Mouse (Mus musculus): ENCODE data around the gene Olfr554. TPM values are rescaled to one million over a fixed set of nuclear protein-coding genes. Genes with fewer than 3 reads are reported as not detected.
"Not testable (repeated sequence)": the region's sequence is repeated elsewhere in the genome, so short reads cannot be mapped to it uniquely, and the experiment has no call there.

The Olfr554 gene
- not detected in 2 replicates for polyA plus RNA-seq (2015; fragmentation: Nextera tagmentation; extraction: Ambion mirVana)

DNA sequence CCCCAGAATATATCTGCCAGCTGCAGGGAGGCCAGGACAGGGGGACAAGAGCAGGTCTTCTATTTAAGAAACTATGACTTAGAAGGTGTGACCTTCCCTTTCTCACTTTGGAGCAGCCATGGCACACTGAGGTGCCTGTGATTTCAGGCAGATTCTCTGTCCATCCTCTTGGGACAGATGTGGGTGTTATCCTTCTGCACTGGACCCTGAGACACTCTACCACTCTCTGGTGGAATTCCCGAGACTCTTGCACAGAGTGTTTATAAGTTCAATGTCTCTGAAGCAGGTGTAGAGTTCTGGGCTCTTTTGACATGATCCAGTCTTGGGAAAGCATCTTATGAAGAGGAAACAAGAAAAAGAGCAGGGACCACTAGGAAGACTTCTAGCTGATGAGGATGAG is at the start of gene Olfr554:
Gene Olfr554 (plus strand): TSS at position 301 of the 400 bp plus-strand sequence.
- Histone ChIP-seq H3K27ac (ENCODE audit: low read length) (no peak within 1 kb of the TSS), H3K9ac (ENCODE audit: low read depth, low read length) (no peak within 1 kb of the TSS), H3K4me1 (ENCODE audit: control insufficient read depth, insufficient read depth, low read length) (no peaks in the 10 kb centered on the region), H3K4me2 (ENCODE audit: low read depth, low read length) (no peak within 1 kb of the TSS), H3K36me3 (ENCODE audit: control insufficient read depth, insufficient read depth, low read length) (no peaks in the 10 kb centered on the region), H3K9me3 (ENCODE audit: control insufficient read depth, low read length) (no peaks in the 10 kb centered on the region), H3K4me3 (ENCODE audit: low read length) (no peak within 1 kb of the TSS), H3K27me3 (replicated peaks; ENCODE audit: control insufficient read depth, insufficient read depth, low read length) (no peaks in the 10 kb centered on the region)
- 59% methylated on average over 1 of the region's 1 CpGs for WGBS
- no peak for ATAC-seq

DNA sequence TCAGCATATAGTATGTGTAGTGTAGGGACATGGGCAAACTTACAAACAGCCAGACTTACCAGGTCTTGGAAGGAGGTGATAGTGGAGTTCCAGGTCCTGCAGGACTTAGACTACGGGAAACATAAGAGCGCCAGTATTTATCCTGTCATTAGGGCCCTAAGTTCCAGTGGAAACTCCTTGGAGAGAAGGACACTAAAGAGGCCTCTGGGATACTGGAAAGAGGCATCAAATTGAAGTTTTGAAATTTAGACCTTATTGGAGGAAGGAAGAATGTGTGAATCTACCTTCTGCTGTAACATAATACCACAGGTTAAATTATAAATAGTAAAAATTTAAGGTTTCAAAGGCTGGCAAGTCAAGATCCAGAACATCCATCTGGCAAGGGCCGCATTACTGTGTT is 46.4 kb upstream of the Olfr554 start, which contains the start of gene Olfr551:
Gene Olfr551 (minus strand): TSS at position 101 of the 400 bp plus-strand sequence.
- Histone ChIP-seq H3K4me2 (ENCODE audit: low read depth, low read length) (no peak within 1 kb of the TSS), H3K9me3 (ENCODE audit: control insufficient read depth, low read length) (no peaks in the 10 kb centered on the region), H3K27ac (ENCODE audit: low read length) (no peak within 1 kb of the TSS), H3K4me3 (ENCODE audit: low read length) (no peak within 1 kb of the TSS), H3K36me3 (ENCODE audit: control insufficient read depth, insufficient read depth, low read length) (no peaks in the 10 kb centered on the region), H3K9ac (ENCODE audit: low read depth, low read length) (no peak within 1 kb of the TSS), H3K27me3 (replicated peaks; ENCODE audit: control insufficient read depth, insufficient read depth, low read length) (no peaks in the 10 kb centered on the region), H3K4me1 (ENCODE audit: control insufficient read depth, insufficient read depth, low read length) (no peaks in the 10 kb centered on the region)
- WGBS = 92% methylated on average over 3 of the region's 3 CpGs
- no peak for ATAC-seq

DNA sequence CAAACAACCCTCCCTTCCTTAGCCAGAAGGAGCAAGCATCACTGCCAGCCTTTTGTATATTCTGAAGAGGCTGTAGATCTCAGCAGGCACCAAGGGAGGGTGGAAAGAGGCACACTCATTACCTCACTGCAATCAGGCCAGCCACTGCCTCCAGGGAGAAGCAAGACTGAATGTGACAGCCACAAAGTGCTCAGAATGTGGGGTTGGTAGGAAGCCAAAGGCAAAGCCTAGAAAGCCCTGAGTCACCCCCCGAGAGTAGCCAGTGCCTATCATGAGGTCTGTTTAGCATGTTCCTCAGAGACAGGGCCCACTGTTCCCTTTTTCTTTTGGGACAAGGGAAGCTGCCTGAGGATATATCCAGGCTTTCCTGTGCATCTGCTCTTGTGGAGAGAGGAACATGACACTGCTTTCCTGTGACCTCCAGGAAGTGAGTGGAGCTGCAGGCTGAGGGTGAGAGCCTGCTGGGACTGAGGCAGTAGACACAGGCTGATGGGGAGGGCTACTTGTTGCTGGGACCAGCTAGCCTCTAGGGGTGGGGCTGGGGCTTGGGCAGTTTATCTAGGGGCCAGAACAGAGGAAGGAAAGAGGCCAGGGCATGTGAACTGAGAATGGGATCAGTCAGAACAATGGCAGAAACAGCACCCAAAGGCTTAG is 40.7 kb upstream of the Olfr554 start, which contains the start of gene Olfr552:
Gene Olfr552 (plus strand): TSS at position 393 of the 654 bp plus-strand sequence.
- Histone ChIP-seq H3K36me3 (ENCODE audit: control insufficient read depth, insufficient read depth, low read length) (no peaks in the 10 kb centered on the region), H3K9me3 (ENCODE audit: control insufficient read depth, low read length) (no peaks in the 10 kb centered on the region), H3K27ac (ENCODE audit: low read length) (no peak within 1 kb of the TSS), H3K27me3 (replicated peaks; ENCODE audit: control insufficient read depth, insufficient read depth, low read length) (no peaks in the 10 kb centered on the region), H3K4me3 (ENCODE audit: low read length) (no peak within 1 kb of the TSS), H3K4me1 (ENCODE audit: control insufficient read depth, insufficient read depth, low read length) (no peaks in the 10 kb centered on the region), H3K9ac (ENCODE audit: low read depth, low read length) (no peak within 1 kb of the TSS), H3K4me2 (ENCODE audit: low read depth, low read length) (no peak within 1 kb of the TSS)
- no peak for ATAC-seq
- WGBS = 62% methylated on average over 1 of the region's 1 CpGs

DNA sequence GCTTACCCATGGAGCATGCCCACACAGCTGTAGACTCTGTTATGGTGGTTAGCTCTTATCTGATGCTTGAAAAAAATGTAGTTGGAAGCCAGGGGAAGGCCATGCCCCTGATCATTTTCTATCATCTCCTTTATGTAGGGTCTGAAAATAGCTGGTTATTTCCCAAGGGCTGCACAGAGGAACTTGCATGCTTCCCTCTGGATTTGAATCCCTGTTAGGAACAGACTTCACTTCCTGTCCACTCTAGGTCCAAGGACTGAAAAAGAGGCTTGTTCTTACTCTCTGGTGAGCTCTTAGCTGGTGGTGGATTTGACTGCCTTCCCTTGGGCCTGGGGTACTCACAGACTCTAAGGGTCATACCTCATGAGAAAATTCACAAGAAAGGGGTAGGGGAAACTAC is 20.1 kb upstream of the Olfr554 start, which contains the start of gene Olfr553:
Gene Olfr553 (minus strand): TSS at position 101 of the 400 bp plus-strand sequence.
- Histone ChIP-seq H3K4me1 (ENCODE audit: control insufficient read depth, insufficient read depth, low read length) (no peaks in the 10 kb centered on the region), H3K27me3 (replicated peaks; ENCODE audit: control insufficient read depth, insufficient read depth, low read length) (no peaks in the 10 kb centered on the region), H3K27ac (ENCODE audit: low read length) (no peak within 1 kb of the TSS), H3K9ac (ENCODE audit: low read depth, low read length) (no peak within 1 kb of the TSS), H3K4me2 (ENCODE audit: low read depth, low read length) (no peak within 1 kb of the TSS), H3K4me3 (ENCODE audit: low read length) (no peak within 1 kb of the TSS), H3K9me3 (ENCODE audit: control insufficient read depth, low read length) (no peaks in the 10 kb centered on the region), H3K36me3 (ENCODE audit: control insufficient read depth, insufficient read depth, low read length) (no peaks in the 10 kb centered on the region)
- ATAC-seq = no peak

DNA sequence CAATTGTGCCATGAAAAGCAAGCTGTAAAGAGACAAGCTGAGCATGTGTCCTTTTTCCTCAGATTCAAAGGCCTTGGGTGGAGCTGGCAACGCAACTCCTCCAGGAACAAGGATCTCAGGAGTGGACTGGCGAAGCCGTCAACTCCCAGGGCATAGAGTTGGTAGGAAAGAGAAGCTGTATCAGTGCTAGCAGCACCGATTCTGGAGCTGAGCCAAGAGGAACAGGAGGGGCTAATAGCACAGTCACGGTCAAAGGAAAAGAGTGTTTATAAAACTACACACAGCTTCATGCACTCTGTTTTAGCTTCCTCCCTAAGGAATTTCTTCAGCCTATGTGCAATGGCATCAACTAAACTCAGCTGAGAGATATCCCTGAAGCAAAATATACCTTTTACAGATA is 18.6 kb upstream of the Olfr554 start:
- H3K36me3 ChIP-seq (ENCODE audit: control insufficient read depth, insufficient read depth, low read length) = no peaks in the 10 kb centered on the region
- 58% methylated on average over 5 of the region's 5 CpGs for WGBS
- no peak overlapping the region for H3K27ac ChIP-seq (ENCODE audit: low read length)
- H3K27me3 ChIP-seq (replicated peaks; ENCODE audit: control insufficient read depth, insufficient read depth, low read length) = no peaks in the 10 kb centered on the region
- H3K4me3 ChIP-seq (ENCODE audit: low read length) = no peak overlapping the region
- H3K4me2 ChIP-seq (ENCODE audit: low read depth, low read length) = no peak overlapping the region
- ATAC-seq = no peak
- H3K9ac ChIP-seq (ENCODE audit: low read depth, low read length) = no peak overlapping the region
- H3K9me3 ChIP-seq (ENCODE audit: control insufficient read depth, low read length) = no peaks in the 10 kb centered on the region
- H3K4me1 ChIP-seq (ENCODE audit: control insufficient read depth, insufficient read depth, low read length) = no peaks in the 10 kb centered on the region

DNA sequence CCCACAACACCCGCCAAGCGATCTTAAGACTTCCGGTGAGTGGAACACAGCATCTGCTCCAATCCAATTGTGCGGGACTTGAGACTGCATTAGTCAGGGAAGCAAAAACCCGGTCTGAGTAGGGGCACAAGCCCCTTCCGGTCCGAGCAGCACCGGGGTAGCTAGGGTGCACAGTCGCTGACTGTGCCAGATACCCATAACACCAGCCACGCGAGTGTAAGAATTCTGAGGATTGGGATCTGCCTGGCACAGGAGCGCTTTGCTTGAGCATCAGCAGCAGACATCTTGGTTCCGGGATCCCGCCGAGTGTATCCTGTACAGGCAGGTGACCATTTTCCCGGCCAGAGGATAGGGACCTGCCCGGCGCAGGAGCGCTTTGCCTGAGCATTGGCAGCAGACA is 17.9 kb upstream of the Olfr554 start:
- H3K27ac ChIP-seq (ENCODE audit: low read length) = not testable (repeated sequence)

DNA sequence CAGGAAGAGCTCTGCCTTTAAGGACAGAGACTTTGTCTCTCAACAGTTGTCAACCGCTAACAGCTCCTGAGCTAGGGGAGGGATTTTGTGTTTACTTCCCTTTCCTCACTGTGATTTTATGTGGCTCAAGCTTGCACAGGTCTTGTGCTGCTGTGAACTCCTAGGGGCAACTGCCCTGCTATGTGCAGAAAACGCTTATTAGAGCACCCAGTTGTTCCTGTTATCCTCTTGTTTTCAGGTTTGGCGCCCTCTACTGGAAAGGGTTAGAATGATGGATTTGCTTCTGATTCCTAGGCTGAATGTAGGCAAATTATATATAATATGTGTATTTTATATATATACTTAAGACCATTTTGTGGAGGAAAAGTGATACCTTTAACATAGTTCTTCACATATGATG is 1.6 kb upstream of the Olfr554 start:
- 33% methylated on average over 3 of the region's 3 CpGs for WGBS
- Histone ChIP-seq H3K4me1 (ENCODE audit: control insufficient read depth, insufficient read depth, low read length) (no peaks in the 10 kb centered on the region), H3K36me3 (ENCODE audit: control insufficient read depth, insufficient read depth, low read length) (no peaks in the 10 kb centered on the region), H3K9ac (ENCODE audit: low read depth, low read length) (no peak overlapping the region), H3K27me3 (replicated peaks; ENCODE audit: control insufficient read depth, insufficient read depth, low read length) (no peaks in the 10 kb centered on the region), H3K27ac (ENCODE audit: low read length) (no peak overlapping the region), H3K9me3 (ENCODE audit: control insufficient read depth, low read length) (no peaks in the 10 kb centered on the region), H3K4me3 (ENCODE audit: low read length) (no peak overlapping the region), H3K4me2 (ENCODE audit: low read depth, low read length) (no peak overlapping the region)
- ATAC-seq = no peak

More for the DNA sequence above, 17.9 kb upstream of the Olfr554 start:
- not testable (repeated sequence) for H3K27me3 ChIP-seq (replicated peaks; ENCODE audit: control insufficient read depth, insufficient read depth, low read length); H3K4me2 ChIP-seq (ENCODE audit: low read depth, low read length); H3K4me1 ChIP-seq (ENCODE audit: control insufficient read depth, insufficient read depth, low read length); H3K9ac ChIP-seq (ENCODE audit: low read depth, low read length); H3K4me3 ChIP-seq (ENCODE audit: low read length); H3K9me3 ChIP-seq (ENCODE audit: control insufficient read depth, low read length); ATAC-seq; H3K36me3 ChIP-seq (ENCODE audit: control insufficient read depth, insufficient read depth, low read length)
- WGBS = 83% methylated on average over 18 of the region's 19 CpGs

DNA sequence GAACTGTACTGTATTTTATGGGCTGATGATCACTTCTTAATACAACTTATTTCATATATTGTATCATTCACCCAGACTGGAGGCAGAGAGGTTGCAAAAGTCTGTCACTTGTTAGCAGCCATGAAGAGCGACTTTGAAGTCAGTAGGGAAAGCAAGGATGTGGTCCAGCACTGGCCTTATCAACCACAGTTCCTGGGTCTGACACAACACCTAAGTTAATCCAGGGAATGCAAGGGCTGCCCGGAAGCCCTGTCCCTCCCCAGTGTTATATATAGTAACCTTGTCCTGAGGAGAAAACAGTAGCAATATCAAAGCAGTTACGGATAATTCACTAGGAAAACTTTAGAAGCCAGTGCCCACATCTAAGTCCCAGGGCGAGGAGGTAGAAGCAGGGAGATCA is 6.7 kb downstream of the Olfr554 start:
- not testable (repeated sequence) for ATAC-seq; H3K27me3 ChIP-seq (replicated peaks; ENCODE audit: control insufficient read depth, insufficient read depth, low read length); H3K27ac ChIP-seq (ENCODE audit: low read length); H3K4me2 ChIP-seq (ENCODE audit: low read depth, low read length); H3K4me1 ChIP-seq (ENCODE audit: control insufficient read depth, insufficient read depth, low read length); H3K4me3 ChIP-seq (ENCODE audit: low read length); H3K9me3 ChIP-seq (ENCODE audit: control insufficient read depth, low read length); H3K36me3 ChIP-seq (ENCODE audit: control insufficient read depth, insufficient read depth, low read length); H3K9ac ChIP-seq (ENCODE audit: low read depth, low read length)
- 89% methylated on average over 3 of the region's 4 CpGs for WGBS

DNA sequence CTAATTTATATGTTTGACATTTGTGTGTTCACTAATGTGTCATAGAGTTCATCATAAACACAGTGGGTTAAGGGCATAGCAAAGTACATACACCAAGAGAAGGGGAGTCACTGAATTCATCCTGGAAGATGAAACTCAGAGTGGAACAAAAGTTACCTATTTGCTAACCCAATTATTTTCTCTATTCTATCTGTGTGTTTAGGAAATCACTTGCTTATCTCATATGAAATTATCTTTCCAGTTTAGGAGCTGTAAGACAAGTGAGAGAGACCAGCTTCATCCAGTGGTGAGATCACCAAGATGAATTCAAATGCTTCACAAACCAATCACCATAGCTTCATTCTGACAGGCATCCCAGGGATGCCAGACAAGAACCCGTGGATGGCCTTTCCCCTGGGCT is 20.3 kb downstream of the Olfr554 start, which contains the start of gene Olfr555:
Gene Olfr555 (plus strand): TSS at position 301 of the 400 bp plus-strand sequence.
- no peaks in the 10 kb centered on the region for H3K36me3 ChIP-seq (ENCODE audit: control insufficient read depth, insufficient read depth, low read length)
- H3K9me3 ChIP-seq (ENCODE audit: control insufficient read depth, low read length) = no peaks in the 10 kb centered on the region
- no peak for ATAC-seq
- H3K4me2 ChIP-seq (ENCODE audit: low read depth, low read length) = no peak within 1 kb of the TSS
- WGBS = 76% methylated on average over 1 of the region's 1 CpGs
- no peak within 1 kb of the TSS for H3K4me3 ChIP-seq (ENCODE audit: low read length)
- H3K27ac ChIP-seq (ENCODE audit: low read length) = no peak within 1 kb of the TSS
- H3K27me3 ChIP-seq (replicated peaks; ENCODE audit: control insufficient read depth, insufficient read depth, low read length) = no peaks in the 10 kb centered on the region
- no peak within 1 kb of the TSS for H3K9ac ChIP-seq (ENCODE audit: low read depth, low read length)
- no peaks in the 10 kb centered on the region for H3K4me1 ChIP-seq (ENCODE audit: control insufficient read depth, insufficient read depth, low read length)

DNA sequence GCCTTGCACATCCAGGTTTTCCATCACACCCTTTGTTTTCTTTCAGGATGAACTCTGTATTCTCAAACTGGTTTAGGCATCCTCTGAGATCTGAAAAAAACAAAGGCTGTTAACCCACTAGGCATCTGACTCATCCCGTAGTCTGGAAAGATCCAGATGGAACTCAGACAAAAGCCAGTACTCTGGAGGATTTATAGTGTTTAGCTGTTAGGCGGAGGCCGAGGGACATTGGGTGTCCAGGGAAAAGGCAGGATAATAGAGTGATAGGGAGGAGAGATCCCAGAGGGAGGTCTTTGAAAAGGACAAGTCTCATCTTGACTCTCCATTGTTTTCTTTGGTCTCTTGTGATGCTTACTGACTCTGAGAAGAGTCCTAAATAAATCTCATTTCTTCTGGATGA is 26.4 kb downstream of the Olfr554 start, which contains the start of gene Olfr556:
Gene Olfr556 (plus strand): TSS at position 301 of the 400 bp plus-strand sequence.
- WGBS = 41% methylated on average over 3 of the region's 3 CpGs
- Histone ChIP-seq H3K27me3 (replicated peaks; ENCODE audit: control insufficient read depth, insufficient read depth, low read length) (no peaks in the 10 kb centered on the region), H3K9ac (ENCODE audit: low read depth, low read length) (no peak within 1 kb of the TSS), H3K9me3 (ENCODE audit: control insufficient read depth, low read length) (no peaks in the 10 kb centered on the region), H3K4me3 (ENCODE audit: low read length) (no peak within 1 kb of the TSS), H3K4me1 (ENCODE audit: control insufficient read depth, insufficient read depth, low read length) (no peaks in the 10 kb centered on the region), H3K4me2 (ENCODE audit: low read depth, low read length) (no peak within 1 kb of the TSS), H3K36me3 (ENCODE audit: control insufficient read depth, insufficient read depth, low read length) (no peaks in the 10 kb centered on the region), H3K27ac (ENCODE audit: low read length) (no peak within 1 kb of the TSS)
- ATAC-seq = no peak

Measured in intestine, embryonic 16.5 days (tissue).